Mouse (Mus musculus) C2C12 (cell line): Measurements from ENCODE around the gene Npsr1.

Source experiments
- CEBPB ChIP-seq: IDR thresholded peaks from one replicate; pipeline ENCODE4 v1.6.1; 2011; ENCODE audit warnings: low read depth, mild to moderate bottlenecking, control low read depth, moderate library complexity
- CTCF ChIP-seq: IDR thresholded peaks from one replicate; pipeline ENCODE4 v1.5.1; 2011; ENCODE audit not compliant: control insufficient read depth, insufficient read depth, insufficient read length
- MAX ChIP-seq: IDR thresholded peaks from one replicate; pipeline ENCODE4 v1.6.1; 2011; ENCODE audit warnings: mild to moderate bottlenecking, control low read depth
- MYOD1 ChIP-seq: IDR thresholded peaks from one replicate; pipeline ENCODE4 v1.6.1; 2011; ENCODE audit warnings: low read depth; ENCODE audit not compliant: control insufficient read depth, insufficient read length
- MYOG ChIP-seq: IDR thresholded peaks from one replicate; pipeline ENCODE4 v1.6.1; 2011; ENCODE audit not compliant: control insufficient read depth, insufficient read length; ENCODE audit errors: extremely low read depth
- USF1 ChIP-seq: IDR thresholded peaks from one replicate; pipeline ENCODE4 v1.6.1; 2011; ENCODE audit warnings: low read depth, mild to moderate bottlenecking, control low read depth, moderate library complexity

GRCm38 (mm10) chr9:24189511-24190260 is 91.9 kb downstream of the Npsr1 start:
- no peak for TF ChIP-seq CEBPB
- no peak for TF ChIP-seq CTCF
- no peak for TF ChIP-seq MAX
- TF ChIP-seq MYOG: no peak
- no peak for TF ChIP-seq USF1
- TF ChIP-seq MYOD1: no peak
